Mouse (Mus musculus): Measurements from ENCODE around the gene Zfp536.

The Zfp536 gene

DNA sequence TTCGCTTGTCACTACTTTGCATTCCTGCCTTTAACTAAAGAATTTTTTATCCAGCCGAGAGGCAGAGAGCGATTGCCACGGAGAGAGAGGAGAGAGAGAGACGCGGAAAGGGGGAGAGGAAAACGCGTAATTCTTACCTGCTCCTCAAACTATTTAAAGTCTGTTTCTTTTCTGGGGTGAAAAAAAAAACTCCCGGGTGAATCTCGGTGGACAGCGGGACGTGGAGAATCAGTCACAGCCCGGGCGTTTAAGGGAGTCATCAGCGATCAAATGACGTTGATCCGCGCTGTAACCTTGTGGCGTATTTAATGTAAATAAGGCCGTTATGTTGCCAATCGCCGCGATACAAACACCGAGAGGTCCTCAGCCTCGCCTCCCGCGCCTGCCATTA lies at the start of gene Zfp536:
Zfp536 (minus strand) TSS at position 330 of the 391 bp plus-strand sequence.
- DNase-seq, result peak; percentile 62

DNA sequence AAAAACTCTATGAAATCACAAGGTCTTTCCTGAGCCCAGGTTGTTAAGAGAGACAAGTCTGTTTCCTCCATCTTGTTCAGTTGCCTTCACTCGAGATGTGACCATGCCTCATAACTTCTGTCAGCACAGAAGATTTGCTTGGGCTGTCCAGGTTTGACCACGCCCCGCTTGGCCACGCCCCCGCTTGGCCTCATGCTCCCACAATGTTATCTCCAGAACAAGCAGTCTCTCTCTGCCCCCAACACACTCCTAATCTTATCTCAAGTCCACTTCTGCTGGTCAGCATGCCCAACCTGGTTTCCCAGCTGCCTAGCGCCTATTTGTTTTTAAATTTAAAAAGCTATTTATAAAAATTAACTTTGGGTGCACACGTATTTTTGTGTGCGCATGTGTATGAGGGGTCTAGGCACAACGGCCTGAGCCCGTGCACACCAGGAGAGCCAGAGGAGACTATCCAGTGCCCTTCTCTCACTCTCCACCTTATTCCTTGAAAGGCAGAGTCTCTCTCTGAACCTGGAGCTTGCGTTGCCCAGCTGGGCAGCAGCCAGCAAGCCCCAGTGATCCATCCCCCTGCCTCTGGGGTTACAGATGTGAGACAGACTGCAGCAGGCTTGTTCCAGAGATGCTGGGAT lies 47.3 kb upstream of the Zfp536 start:
- DNase-seq, result no peak

DNA sequence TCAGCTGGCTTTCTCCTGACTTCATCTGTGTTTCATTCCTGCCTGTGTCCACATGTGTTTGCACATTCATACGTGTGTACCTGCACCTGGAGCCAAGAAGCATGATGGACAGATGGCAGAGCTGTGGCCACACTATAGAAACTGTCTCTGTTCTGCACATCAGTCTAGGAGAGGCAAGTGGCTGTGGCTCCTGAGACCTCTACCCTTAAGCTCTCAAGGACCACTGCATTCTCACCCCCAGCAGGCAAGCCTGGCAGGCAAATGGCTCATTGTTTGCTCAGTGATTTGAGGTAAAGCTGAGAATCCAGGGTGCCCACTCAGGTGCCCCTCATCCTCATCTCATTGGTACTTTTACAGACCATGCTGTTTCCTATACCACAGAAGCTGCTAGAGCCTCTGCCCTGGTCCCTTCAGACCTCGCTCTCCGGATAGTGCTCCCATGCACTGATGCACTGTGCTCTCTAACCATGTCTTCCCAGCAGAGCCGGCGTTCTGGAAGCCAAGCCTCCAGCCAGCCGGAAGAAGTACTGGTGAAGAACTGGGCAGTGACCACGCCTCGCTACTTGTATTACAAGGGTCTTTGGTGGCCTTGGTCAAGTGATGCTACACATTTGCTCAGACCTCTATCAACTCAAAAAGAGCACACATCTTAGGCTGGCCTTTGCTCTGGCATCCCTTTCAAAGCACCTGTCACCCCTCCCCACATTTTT lies 45.3 kb upstream of the Zfp536 start:
- DNase-seq, result no peak

DNA sequence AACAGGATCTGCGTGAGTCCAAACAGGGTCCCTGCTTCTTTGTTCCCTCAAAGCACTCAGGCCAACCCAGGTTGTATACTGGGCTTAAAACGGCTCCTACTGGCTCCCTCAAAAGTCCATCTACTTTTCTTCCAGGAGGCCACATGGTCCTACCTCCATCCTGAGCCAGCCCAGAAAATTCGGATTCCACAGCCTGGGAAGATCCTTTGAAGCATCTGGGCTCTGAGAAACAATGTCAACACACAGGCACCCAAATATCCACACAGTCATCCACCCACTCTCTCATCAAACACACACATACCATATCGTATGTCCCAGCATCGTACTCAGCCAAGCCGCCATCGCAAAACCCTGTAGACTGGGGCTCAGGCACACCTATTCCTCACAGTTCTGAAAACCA lies 43.5 kb upstream of the Zfp536 start:
- DNase-seq, result no peak

DNA sequence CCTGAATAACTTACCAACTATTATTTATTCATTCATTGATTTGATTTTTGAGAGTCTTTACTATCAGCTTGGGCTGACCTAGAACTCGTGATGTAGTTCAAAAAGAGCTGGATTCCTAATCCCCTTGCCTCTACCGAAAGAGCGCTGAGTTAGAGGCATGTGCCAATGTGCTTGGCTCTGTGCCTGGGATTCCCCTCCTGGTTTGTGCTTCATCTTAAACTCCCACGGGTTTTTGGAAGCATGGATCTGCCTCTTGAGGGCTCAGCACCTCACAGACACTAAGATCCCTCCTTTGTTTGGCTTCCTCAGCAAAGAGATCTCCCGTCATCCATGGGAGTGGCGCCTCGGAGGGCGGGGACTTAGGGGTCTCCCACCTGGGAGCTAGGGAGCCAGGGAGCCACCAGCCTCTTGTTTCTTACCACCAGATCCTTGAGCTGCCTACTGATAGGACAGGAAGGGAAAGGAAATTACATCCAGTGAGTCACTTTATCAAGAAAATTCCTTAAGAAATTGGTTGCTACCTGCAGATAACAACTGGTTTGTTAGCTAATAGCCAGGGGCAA lies 41.5 kb upstream of the Zfp536 start:
- no peak for DNase-seq

DNA sequence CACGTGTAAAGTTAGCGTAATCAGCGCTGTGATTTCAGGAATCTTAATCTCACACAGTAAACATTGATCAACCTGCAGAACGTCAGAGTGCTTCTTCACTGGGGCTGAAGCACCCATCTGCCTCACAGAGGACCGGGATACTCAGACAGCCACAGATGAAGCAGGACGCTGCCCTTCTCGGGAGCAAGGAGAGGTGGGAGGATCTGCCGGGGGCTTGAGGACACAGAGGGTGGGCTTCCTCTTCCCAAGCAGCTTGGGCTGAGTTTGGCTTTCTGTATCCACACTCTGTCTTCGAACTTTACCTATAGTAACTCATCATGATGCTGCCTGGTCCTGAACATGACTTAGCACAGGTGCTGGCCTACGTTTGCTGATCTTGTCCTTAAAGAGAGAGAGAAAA lies 40.2 kb upstream of the Zfp536 start:
- DNase-seq, result no peak

DNA sequence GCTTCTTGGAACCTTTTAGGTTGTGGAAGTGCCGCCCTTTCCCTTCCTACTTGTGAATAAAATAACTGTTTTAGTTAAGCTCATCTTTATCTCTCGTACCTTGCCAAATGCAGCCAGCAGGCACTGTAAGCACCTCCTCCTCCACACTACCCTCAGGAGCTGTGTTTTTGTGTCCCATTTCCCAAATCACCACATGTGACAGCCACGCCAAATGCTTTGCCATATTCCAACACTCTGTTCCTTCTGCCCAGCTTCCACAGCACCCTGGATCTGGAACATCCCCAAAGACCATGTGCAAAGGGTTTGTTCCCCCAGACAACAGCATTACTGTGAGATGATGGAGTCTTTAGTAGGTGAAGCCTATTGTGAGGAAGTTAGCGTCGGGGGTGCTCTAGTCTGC lies 36.5 kb upstream of the Zfp536 start:
- DNase-seq, result no peak

DNA sequence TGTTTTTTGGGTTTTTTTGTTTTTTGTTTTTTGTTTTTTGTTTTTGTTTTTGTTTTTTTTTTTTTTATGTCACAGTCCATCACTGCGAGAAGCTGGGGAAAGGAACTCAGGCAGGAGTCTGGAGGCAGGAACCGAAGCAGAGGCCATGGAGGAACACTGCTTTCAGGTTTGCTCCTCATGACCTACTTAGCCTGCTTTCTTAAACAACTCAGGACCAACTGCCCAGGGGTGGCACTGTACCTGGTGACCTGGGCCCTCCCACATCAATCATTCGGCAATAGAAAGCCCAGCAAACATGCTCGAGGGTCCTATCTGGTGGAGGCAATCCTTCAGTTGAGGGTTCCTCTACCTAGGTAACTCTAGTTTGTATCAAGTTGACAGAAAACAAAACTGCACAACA lies 35.6 kb upstream of the Zfp536 start:
- DNase-seq, result no peak

DNA sequence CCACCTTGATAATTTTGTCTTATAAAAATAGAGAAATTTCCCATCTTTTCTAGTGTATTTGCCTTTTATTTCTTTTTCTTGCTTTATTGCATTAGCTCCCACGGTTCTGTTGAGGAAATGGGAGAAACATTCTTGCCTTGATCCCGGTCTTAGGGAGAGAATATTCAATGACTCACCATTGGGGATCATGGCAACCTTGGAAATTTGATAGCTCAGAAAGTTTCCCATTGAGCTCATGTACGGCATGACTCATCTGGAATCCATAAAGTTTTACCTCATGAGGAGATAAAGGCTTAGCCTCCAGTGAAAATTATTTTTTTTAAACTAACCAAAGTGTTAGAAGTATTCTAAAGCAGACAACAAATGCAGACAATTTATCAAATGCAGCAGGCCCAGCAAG lies 27.7 kb upstream of the Zfp536 start:
- DNase-seq, result no peak

DNA sequence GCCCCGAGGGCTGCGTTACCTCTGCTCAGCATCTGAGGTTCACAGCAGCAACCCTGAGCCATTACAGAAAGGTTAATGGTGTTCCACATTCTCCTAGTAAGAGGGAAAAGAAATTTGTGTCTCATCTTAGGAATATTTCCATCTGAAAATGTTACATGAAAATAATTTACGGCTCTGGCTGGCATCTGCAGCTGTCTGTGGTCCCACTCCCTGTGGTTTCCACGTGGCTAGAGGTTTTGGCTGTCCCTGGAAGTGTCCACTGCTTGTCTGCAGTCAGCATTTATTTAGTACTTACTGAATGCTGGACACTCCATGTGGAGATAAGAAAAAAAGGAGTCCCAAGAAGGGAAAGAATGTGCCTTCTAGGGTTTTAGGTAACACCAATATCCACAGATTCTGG lies 15.3 kb upstream of the Zfp536 start:
- no peak for DNase-seq

DNA sequence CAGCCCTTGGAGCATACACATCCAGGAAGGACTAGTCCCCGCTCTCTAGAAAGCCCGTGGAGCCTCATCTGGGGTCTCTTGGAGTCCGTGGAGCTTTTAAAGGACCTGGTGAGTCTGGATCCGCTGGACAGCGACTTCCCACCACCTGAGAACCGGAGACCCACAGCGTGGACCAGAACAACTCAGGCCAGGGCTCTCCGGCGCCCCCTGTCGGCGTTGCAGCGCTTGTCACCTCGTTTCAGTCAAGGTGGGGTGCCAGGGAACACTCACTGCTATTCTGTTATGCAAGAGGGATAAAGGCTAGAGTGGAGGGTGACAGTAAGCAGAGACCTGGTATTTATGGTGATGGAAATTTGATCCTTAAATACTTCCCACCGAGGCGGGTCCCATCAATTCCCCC lies 2.1 kb upstream of the Zfp536 start:
- DNase-seq, result peak; percentile 77

DNA sequence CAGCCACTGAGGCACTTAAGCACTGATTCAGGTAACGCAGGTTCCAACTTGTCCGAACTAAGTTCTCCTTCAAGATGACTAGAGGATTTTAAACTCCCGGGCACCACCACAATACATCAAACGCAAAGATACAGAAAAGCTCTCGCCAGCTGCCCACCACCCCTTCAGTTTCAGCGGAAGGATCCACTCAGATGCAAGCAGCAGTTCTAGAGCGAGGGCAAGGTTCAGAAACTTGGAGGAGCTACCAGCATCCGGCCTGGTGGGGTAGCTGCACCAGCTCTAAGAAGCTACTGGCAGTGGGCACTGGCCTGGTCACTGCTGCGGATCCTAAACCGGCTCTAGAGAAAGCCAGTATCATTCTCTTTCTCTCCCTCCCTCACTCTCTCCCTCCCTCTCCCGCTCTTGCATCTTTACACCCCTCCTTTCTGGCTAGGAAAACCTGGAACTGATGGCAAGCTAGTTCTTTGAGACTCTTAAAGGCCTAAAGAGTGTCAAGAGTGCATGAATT lies 1.1 kb upstream of the Zfp536 start:
- DNase-seq, result peak; percentile 22

DNA sequence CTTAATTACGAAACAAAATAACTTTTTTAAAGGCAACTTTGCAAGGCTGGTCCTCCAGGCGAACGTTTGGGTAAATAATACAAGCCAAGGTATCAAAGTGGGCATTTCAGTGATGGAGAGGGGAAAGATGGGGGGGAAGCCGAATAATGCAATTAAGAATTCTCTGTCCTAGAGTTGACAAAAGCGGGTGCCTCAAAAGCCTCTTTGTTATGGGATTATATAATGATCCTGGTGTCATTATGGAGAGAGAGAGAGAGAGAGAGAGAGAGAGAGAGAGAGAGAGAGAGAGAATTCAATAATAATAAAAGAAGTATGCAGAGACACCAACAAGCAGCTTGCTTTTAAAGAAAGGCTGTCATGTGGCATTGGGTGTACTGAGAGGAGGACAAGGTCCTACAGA lies 465 bp upstream of the Zfp536 start:
- DNase-seq, result peak; percentile 14

DNA sequence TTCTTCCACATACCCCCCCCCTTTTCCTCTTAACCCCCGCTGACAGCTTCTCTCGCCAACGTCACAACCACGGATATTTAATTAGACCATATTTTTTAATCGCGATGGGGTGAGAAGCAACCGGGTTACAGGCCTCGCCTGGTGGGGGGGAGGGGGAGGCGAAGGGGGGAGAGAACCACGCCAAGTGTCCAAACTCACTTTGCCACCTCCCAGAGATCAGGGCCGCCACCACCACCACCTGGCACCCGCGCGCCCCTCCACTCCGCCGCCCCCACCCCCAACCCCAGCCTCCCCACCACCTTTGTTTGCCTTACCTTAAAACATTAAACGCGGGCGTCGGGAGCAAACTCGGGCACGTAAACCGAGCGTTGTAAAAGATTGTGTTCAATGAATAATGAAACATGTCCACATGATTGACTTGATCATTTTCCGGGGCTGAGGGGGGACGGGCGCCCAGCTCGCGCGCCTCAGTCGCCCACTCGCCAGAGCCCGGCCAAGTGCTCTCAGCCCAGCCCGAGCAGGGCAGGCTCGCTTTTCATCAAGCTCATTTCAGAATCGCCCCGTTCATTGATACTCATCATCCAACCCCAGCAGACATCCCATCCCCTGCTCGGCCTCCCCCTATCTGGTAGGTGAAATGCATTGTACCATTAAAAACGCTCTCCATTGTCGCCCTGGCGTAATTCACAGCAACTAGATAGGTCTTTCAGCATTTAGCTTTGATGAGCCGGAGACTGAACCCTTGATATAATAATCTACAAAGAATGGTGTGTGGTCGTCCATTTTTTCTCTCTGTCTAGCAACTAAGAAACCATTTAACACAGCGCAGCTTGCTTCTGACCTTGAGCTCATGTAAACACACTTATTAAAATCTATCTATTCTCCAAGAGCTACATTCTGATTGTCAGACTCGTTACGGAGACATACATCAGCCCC lies 797 bp downstream of the Zfp536 start:
- DNase-seq, result peak; percentile 71

DNA sequence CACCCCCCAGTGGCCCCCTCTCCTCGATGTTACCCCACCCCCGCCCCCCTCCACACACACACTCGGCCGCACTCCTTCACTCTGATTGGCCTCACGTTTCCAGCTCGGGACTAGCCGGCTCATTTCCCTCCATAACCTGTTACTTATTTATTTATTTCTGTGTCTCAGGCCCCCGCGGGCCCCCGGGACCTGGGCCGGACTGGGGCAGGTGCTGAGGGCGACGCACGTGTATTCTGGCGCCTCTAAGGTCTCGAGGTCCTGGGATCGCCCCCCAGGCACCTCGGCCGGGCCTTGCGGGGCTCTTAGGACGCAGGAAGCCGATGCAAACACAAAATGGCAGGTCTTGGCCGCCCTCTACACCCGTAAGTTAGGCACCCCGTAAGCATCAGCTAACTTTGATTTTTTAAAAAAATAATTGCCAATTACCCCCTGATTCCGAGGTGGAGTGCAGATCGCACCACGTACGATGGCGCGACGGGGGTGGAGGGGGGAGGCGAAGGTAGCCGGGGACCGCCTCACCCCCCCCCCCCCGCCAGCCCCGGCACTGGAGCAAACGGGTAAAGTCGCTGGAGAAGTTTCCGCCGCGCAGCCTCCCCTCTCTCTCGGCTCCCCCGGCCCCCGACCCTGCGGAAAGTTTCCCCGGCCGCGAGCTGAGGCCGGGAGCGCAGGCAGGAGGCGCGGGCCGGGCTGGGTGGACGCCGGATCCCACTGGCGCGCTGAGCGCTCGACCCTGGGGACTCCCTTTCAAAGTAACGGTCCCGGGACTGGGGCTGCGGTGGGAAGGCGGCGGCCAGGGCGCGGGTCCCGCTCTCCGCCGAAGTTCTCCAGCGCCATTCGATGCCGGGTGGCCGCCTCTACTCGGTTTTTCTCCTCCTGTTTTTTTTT lies 1.7 kb downstream of the Zfp536 start:
- DNase-seq, result peak; percentile 83

DNA sequence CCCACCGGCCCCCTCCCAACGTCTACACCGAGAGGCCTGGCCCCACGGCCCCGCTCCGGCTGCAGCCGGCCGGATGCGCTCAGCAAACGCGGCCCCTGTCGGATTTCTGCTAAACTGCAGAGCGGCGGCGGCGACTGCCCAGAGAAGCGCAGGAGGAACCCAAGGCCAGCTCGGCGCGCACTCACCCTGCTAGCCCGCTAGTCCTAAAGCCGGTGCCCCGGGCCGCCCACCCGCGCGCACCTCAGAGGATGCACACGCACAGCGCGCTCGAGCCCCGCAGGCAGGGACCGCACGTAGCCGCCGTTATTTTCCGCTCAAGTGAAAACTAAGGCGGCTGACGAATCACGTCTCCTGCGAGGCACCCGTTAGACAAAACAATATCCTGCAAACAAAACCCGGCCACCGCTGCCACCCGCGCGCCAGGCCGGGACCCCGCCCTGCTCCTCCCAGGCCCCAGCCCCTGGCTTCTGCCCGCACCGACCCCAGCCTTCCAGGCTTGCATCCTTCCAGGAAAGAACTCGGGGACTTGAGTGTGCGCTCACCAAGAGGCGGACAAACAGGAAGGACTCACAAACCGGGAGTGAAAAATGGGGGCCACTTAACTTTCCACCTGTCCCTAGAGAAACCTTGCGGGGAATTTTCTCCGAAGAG lies 2.9 kb downstream of the Zfp536 start:
- DNase-seq, result peak; percentile 95

DNA sequence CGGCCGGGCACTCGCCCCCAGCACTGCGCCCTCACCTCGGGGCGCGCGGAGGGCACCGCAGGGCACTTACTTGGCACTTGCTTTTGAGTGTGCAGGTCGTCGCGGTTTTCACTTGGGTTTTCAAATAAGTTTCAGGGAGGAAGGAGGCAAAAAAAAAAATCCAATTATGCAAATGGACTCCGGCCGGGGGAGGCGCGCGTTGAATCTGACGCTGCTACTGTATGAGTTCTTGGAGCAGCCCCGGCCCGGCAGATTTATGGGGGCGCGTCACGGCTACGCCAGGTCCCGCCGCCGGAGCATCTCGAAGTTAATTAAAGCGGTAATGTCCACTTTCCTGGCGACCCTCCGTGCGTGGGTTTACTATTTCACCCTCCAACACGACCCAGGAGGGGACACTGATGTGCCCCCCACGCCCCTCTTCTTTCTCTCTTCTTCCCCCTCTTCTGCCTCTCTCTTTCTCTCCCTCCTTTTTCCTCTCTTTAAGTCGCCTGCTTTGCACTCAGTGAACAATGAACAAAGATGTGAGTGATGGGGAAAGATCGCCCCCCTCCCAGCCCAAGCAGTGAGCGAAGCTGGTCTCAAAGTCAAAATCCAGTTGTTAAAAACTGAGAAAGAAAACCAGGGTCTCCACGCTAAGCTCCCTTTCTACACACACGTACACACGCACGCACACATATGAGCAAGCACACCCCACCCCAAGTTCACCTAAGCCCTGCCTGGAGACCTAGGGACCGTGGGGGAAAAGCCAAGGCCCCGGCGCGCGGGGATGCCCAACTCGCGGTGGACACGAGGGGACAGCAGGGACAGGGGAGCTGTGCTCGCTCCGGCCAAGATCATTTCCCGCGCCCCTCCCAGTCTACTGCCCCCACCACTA lies 3.7 kb downstream of the Zfp536 start:
- DNase-seq, result peak; percentile 80

DNA sequence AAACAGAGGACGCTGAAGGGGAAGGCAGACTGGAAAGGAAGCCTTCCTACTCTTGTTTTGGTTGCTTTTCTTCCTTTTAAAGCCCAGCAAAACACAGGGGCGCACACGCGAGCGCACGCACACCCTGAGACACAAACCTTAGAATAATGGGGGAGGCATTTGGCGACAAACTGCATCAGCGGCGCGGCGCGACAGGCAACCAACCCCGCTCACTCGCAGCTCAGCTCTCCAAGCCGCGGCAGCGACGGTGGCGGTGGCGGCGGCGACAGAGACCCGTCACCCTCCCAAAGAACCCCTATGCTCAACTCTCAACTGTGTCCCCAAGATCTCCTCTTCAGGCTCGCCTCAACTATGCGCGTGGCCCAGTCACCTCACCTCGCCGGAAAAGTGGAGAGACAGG lies 4.4 kb downstream of the Zfp536 start:
- DNase-seq, result peak; percentile 50

DNA sequence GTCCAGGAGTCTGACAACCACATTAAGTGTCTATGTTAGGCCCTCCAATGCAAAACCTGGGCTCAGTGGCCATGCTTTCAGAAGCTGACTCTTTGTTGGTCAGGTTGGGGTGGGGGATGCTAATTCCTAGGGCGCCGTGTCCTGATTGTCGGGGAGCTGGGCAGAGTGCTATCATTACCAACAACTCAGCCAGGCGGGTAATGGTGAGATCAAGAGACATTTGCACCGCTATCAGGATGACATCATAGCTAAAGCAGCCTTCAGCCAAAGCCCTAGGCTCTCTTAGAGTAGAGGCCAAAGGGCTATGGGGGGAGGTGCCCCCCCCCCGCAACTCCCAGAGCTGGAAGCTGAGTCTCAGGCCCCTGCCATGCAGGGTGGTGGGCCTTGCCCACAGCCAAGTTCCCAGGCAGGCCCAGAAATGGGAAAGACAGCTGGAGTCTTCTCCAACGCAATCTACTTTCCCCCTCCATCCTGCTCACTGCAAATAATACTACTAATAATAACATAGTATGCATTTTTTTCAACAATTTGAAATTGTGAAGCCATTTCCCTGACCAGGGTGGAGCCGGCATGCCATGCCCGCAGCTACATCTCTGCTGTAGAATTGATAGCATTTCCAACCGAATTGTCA lies 5.0 kb downstream of the Zfp536 start:
- DNase-seq, result peak; percentile 37

DNA sequence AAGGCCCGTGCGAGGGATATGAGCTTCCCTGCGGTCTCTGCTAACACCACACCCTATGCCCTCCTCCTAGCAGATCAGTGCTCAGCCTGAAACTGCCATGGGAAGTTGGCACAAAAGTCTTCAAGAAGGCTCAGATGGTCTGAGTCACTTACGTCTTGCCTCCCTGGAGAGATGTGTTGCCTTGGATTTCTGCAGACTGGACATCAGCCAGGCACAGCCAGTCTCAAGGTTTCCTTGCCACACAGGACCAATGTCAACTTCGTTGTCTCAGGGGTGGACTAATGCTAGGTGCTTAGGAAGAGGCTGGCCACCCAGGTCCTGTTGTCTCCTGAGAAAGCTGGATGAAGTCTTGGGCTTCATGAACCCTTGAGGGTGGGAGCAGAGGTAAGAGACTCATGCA lies 14.6 kb downstream of the Zfp536 start:
- no peak for DNase-seq

Measured in embryo, embryonic 11 days (tissue).